Mouse (Mus musculus) MEL (cell line): ENCODE results near the gene Olfr147. TPM values are rescaled to one million over a fixed set of nuclear protein-coding genes. Genes with fewer than 3 reads are reported as not detected.

ENCODE experiments used
- DNase-seq: peaks from one replicate; pipeline ENCODE4 v3.0.0; 2011; ENCODE audit warnings: low read depth, low spot score
- H3K27ac ChIP-seq: 2 replicates; pipeline ENCODE4 v1.5.1; 2012; ENCODE audit warnings: low read depth, mild to moderate bottlenecking, control low read depth, low read length, moderate library complexity; ENCODE audit not compliant: control insufficient read depth
- H3K27me3 ChIP-seq, 2 experiments: fragments of 150-350 bp in 1 of 2; sonication (generic) in 1 of 2; 2 replicates each; pipeline ENCODE4 v1.6.1; 2012; ENCODE audit warnings: low read length in 2 of 2, mild to moderate bottlenecking in 2 of 2, improper control_type of control experiment in 1 of 2, moderate library complexity in 1 of 2; ENCODE audit not compliant: insufficient read depth in 2 of 2, control insufficient read depth in 1 of 2
- H3K36me3 ChIP-seq, 2 experiments: 2 replicates each; pipeline ENCODE4 v1.6.1; 2012 to 2014; ENCODE audit warnings: low read length in 2 of 2, improper control_type of control experiment in 1 of 2, inconsistent platforms in 1 of 2, mild to moderate bottlenecking in 1 of 2; ENCODE audit not compliant: insufficient read depth in 2 of 2, control insufficient read depth in 1 of 2
- H3K4me1 ChIP-seq, 2 experiments: fragments of 150-350 bp in 1 of 2; sonication (generic) in 1 of 2; 2 replicates each; pipeline ENCODE4 v1.6.1; 2012; ENCODE audit warnings: low read length in 2 of 2, improper control_type of control experiment in 1 of 2, mild to moderate bottlenecking in 1 of 2; ENCODE audit not compliant: insufficient read depth in 2 of 2, control insufficient read depth in 1 of 2
- H3K4me3 ChIP-seq, 2 experiments: fragments of 150-350 bp in 1 of 2; sonication (generic) in 1 of 2; 2 replicates each; pipeline ENCODE4 v1.5.1; 2012; ENCODE audit warnings: low read depth in 2 of 2, low read length in 2 of 2, mild to moderate bottlenecking in 2 of 2, moderate library complexity in 2 of 2, control low read depth in 1 of 2, improper control_type of control experiment in 1 of 2; ENCODE audit not compliant: control insufficient read depth in 1 of 2, insufficient read depth in 1 of 2
- H3K79me2 ChIP-seq: 2 replicates; pipeline ENCODE4 v1.6.1; 2012; ENCODE audit warnings: mild to moderate bottlenecking, low read length, moderate library complexity; ENCODE audit not compliant: control insufficient read depth, poor library complexity, insufficient read depth
- H3K9ac ChIP-seq: 2 replicates; pipeline ENCODE4 v1.6.1; 2012; ENCODE audit warnings: low read depth, mild to moderate bottlenecking, control low read depth, low read length, moderate library complexity; ENCODE audit not compliant: control insufficient read depth, poor library complexity, severe bottlenecking
- H3K9me3 ChIP-seq: fragments of 150-350 bp; sonication (generic); replicated peaks from 2 replicates; pipeline ENCODE4 v1.6.1; 2012; ENCODE audit warnings: mild to moderate bottlenecking, low read length, improper control_type of control experiment, moderate library complexity; ENCODE audit not compliant: insufficient read depth
- CHD2 ChIP-seq: IDR thresholded peaks from 2 replicates; pipeline ENCODE4 v1.6.1; 2011; ENCODE audit warnings: low read length, improper control_type of control experiment
- CTCF ChIP-seq, 3 experiments: IDR thresholded peaks in 2 of 3; conservative IDR thresholded peaks in 1 of 3; 2 replicates each; pipeline ENCODE4 v1.5.1; 2011 to 2012; ENCODE audit warnings: low read length in 3 of 3, low read depth in 2 of 3, mild to moderate bottlenecking in 2 of 3, improper control_type of control experiment in 1 of 3, inconsistent platforms in 1 of 3, mixed read lengths in 1 of 3, moderate library complexity in 1 of 3; ENCODE audit not compliant: control insufficient read depth in 1 of 3, insufficient read depth in 1 of 3, poor library complexity in 1 of 3, severe bottlenecking in 1 of 3
- E2F4 ChIP-seq: IDR thresholded peaks from 2 replicates; pipeline ENCODE4 v1.6.1; 2011; ENCODE audit warnings: low read depth, low read length, improper control_type of control experiment, borderline replicate concordance
- ELF1 ChIP-seq: IDR thresholded peaks from 2 replicates; pipeline ENCODE4 v1.6.1; 2014; ENCODE audit warnings: low read depth, mild to moderate bottlenecking, inconsistent platforms, low read length, improper control_type of control experiment, moderate library complexity
- GATA1 ChIP-seq: IDR thresholded peaks from 2 replicates; pipeline ENCODE4 v1.6.1; 2011; ENCODE audit warnings: low read depth, low read length, improper control_type of control experiment
- JUND ChIP-seq: IDR thresholded peaks from 2 replicates; pipeline ENCODE4 v1.6.1; 2011; ENCODE audit warnings: low read depth, mild to moderate bottlenecking, improper control_type of control experiment, low read length
- MYB ChIP-seq: IDR thresholded peaks from 2 replicates; pipeline ENCODE4 v1.6.1; 2011; ENCODE audit warnings: mild to moderate bottlenecking, low read depth, low read length, improper control_type of control experiment
- MYC ChIP-seq: IDR thresholded peaks from 2 replicates; pipeline ENCODE4 v1.6.1; 2011; ENCODE audit warnings: low read depth, mild to moderate bottlenecking, low read length, improper control_type of control experiment, moderate library complexity
- NELFE ChIP-seq: IDR thresholded peaks from 2 replicates; pipeline ENCODE4 v1.6.1; 2011; ENCODE audit warnings: low read depth, low read length, improper control_type of control experiment
- POLR2AphosphoS2 ChIP-seq: IDR thresholded peaks from 2 replicates; pipeline ENCODE4 v1.6.1; 2011; ENCODE audit warnings: low read length, improper control_type of control experiment
- SIN3A ChIP-seq: IDR thresholded peaks from 2 replicates; pipeline ENCODE4 v1.6.1; 2012; ENCODE audit warnings: low read length, improper control_type of control experiment, inconsistent platforms
- SMC3 ChIP-seq: IDR thresholded peaks from 2 replicates; pipeline ENCODE4 v1.6.1; 2011; ENCODE audit warnings: low read depth, low read length, improper control_type of control experiment
- TAL1 ChIP-seq: IDR thresholded peaks from 2 replicates; pipeline ENCODE4 v1.6.1; 2012; ENCODE audit warnings: mild to moderate bottlenecking, inconsistent platforms, low read length, moderate library complexity, mixed read lengths
- TBP ChIP-seq: IDR thresholded peaks from 2 replicates; pipeline ENCODE4 v1.8.0; 2011; ENCODE audit warnings: low read depth, low read length, improper control_type of control experiment
- TCF12 ChIP-seq: IDR thresholded peaks from 2 replicates; pipeline ENCODE4 v1.6.1; 2014; ENCODE audit warnings: low read depth, mild to moderate bottlenecking, inconsistent platforms, low read length, improper control_type of control experiment, moderate library complexity
- ZC3H11A ChIP-seq: IDR thresholded peaks from 2 replicates; pipeline ENCODE4 v1.6.1; 2012; ENCODE audit warnings: low read depth, mild to moderate bottlenecking, inconsistent platforms, low read length, improper control_type of control experiment
- ZKSCAN1 ChIP-seq: IDR thresholded peaks from 2 replicates; pipeline ENCODE4 v1.6.1; 2012; ENCODE audit warnings: low read depth, mild to moderate bottlenecking, inconsistent platforms, low read length, improper control_type of control experiment, moderate library complexity
- ZNF384 ChIP-seq: IDR thresholded peaks from 2 replicates; pipeline ENCODE4 v1.6.1; 2012; ENCODE audit warnings: low read depth, mild to moderate bottlenecking, inconsistent platforms, low read length, improper control_type of control experiment
- polyA plus RNA-seq, 2 experiments: library from polyadenylated mRNA; stranded (reverse) in 1 of 2; unstranded in 1 of 2; fragments of >175 nt in 1 of 2; fragments of >200 nt in 1 of 2; gene quantifications; 2 replicates each; pipeline versions ENCODE4 v1.2.1 to v1.2.4; 2012; ENCODE audit warnings: low replicate concordance in 2 of 2, low read depth in 1 of 2; ENCODE audit not compliant: insufficient read length in 2 of 2, insufficient read depth in 1 of 2, missing spikeins in 1 of 2
- total RNA-seq: library from RNA; depleted of rRNA; stranded (reverse); fragments of 300-350 nt; gene quantifications from 2 replicates; pipeline ENCODE4 v1.2.3, GENCODE M21; 2012; rRNA removed

The Olfr147 gene
- not detected in 2 replicates for total RNA-seq
- polyA plus RNA-seq: not detected

GRCm38 (mm10) chr9:38401398-38401797 is at the start of gene Olfr147:
Olfr147 (plus strand) TSS chr9:38401698.
- Histone ChIP-seq H3K36me3 (no peaks in the 10 kb centered on the region), H3K9me3 (no peaks in the 10 kb centered on the region), H3K4me1 (no peaks in the 10 kb centered on the region), H3K27ac (no peak within 1 kb of the TSS), H3K4me3 (no peak within 1 kb of the TSS), H3K9ac (no peak within 1 kb of the TSS), H3K27me3 (no peaks in the 10 kb centered on the region), H3K79me2 (no peaks in the 10 kb centered on the region)
- DNase-seq: no peak
- TF ChIP-seq MYC: no peak
- no peak for TF ChIP-seq GATA1
- TF ChIP-seq TCF12: no peak
- no peak for TF ChIP-seq SIN3A

- Histone ChIP-seq H3K79me2 (no peaks in the 10 kb centered on the region), H3K27me3 (no peaks in the 10 kb centered on the region), H3K4me3 (no peak within 1 kb of the TSS), H3K4me1 (no peaks in the 10 kb centered on the region), H3K36me3 (no peaks in the 10 kb centered on the region), H3K27ac (no peak within 1 kb of the TSS), H3K9me3 (no peaks in the 10 kb centered on the region), H3K9ac (no peak within 1 kb of the TSS)
- TF ChIP-seq ZC3H11A (no peak), CTCF (IDR thresholded peaks at IDR 0.05 in 2 of 3, conservative IDR thresholded peaks at IDR 0.05 in 1 of 3; ENCODE audit: control insufficient read depth in 1 of 3, insufficient read depth in 1 of 3, low read depth in 2 of 3, low read length in 3 of 3, poor library complexity in 1 of 3, severe bottlenecking in 1 of 3) (no peak), ZKSCAN1 (no peak), E2F4 (no peak), NELFE (no peak), ELF1 (no peak), TAL1 (no peak), POLR2AphosphoS2 (no peak), ZNF384 (no peak), JUND (no peak), MYB (no peak), SIN3A (no peak), TBP (no peak), SMC3 (no peak), CHD2 (no peak)
- DNase-seq: no peak
Observed at GRCm38 (mm10) chr9:38366596-38366995, 34.9 kb upstream of the Olfr147 start, which contains the start of gene Olfr250. Olfr250 (plus strand) TSS chr9:38366896.
